Mouse (Mus musculus) left cerebral cortex, postnatal 10 days (tissue): ENCODE data around the gene Fermt3. TPM values are rescaled to one million over a fixed set of nuclear protein-coding genes. Genes with fewer than 3 reads are reported as not detected.

Source experiments
- DNase-seq, 2 experiments: peaks; one replicate each; pipeline ENCODE4 v3.0.0; 2021 to 2022; ENCODE audit warnings: low spot score in 2 of 2, mixed read lengths in 1 of 2; ENCODE audit errors: extremely low spot score in 1 of 2
- intact Hi-C: fragments of 180-260 bp; cut with DNase I; formaldehyde crosslinking; loops from one replicate; pipeline ENCODE4 v1.15.1; 2025
- total RNA-seq, 2 experiments: library from RNA; stranded (reverse); gene quantifications; 2 replicates each; pipeline ENCODE4 v1.2.3; 2021

Gene Fermt3
- total RNA-seq, 2 experiments from 2014 or later, result 3.7 to 5.5 TPM

GRCm38 (mm10) chr19:6952712-6953037 lies 66.6 kb downstream of the Fermt3 start:
- intact Hi-C loops, result no loop called here

GRCm38 (mm10) chr19:6951994-6952711 lies 67.1 kb downstream of the Fermt3 start:
- intact Hi-C loops, result no loop called here

More at GRCm38 (mm10) chr19:6952712-6953037, 66.6 kb downstream of the Fermt3 start:
- peak in 1 of 2 experiments; percentile 72 for DNase-seq

GRCm38 (mm10) chr19:6951381-6951968 lies 67.8 kb downstream of the Fermt3 start:
- peak; percentile 93 to 95 for DNase-seq
- intact Hi-C loops, result no loop called here

More at GRCm38 (mm10) chr19:6951994-6952711, 67.1 kb downstream of the Fermt3 start:
- DNase-seq, result peak; percentile 71 to 88

GRCm38 (mm10) chr19:6950613-6951153 lies 68.6 kb downstream of the Fermt3 start:
- intact Hi-C loops, result no loop called here
- peak; percentile 46 to 68 for DNase-seq

GRCm38 (mm10) chr19:6949951-6950350 lies 69.3 kb downstream of the Fermt3 start:
- no peak for DNase-seq
- intact Hi-C loops, result no loop called here

- peak in 1 of 2 experiments; percentile 14 for DNase-seq
- intact Hi-C loops, result no loop called here
These were observed 69.7 kb downstream of the Fermt3 start for GRCm38 (mm10) chr19:6949532-6949931.

Other genes with a start within 250 kb of the Fermt3 start
- 10 to 100 TPM; 25.7 to 31.1 TPM for gene Rps6ka4, start 178.8 kb downstream of the Fermt3 start, total RNA-seq
- gene Ccdc88b, start 161.3 kb downstream of the Fermt3 start, total RNA-seq, result 1 to 10 TPM; 1.3 TPM
- gene Trmt112, start 109.8 kb downstream of the Fermt3 start, total RNA-seq, result 10 to 100 TPM; 42.5 to 49.6 TPM
- gene Prdx5, start 109.4 kb downstream of the Fermt3 start, total RNA-seq, result 100 to 1,000 TPM; 280 to 318 TPM
- gene Esrra, start 97.7 kb downstream of the Fermt3 start, total RNA-seq, result 10 to 100 TPM; 41.4 to 43.5 TPM
- gene Catsperz, start 94.1 kb downstream of the Fermt3 start, total RNA-seq, result 10 to 100 TPM; 14.0 to 20.6 TPM
- gene Kcnk4, start 85.0 kb downstream of the Fermt3 start, total RNA-seq, result 10 to 100 TPM; 36.6 to 38.1 TPM
- gene Bad, start 77.6 kb downstream of the Fermt3 start, total RNA-seq, result 10 to 100 TPM; 40.4 to 42.8 TPM
- 10 to 100 TPM; 78.7 to 79.5 TPM for gene Gpr137, start 77.0 kb downstream of the Fermt3 start, total RNA-seq
- 10 to 100 TPM; 97.2 to 98.4 TPM for gene Ppp1r14b, start 44.5 kb downstream of the Fermt3 start, total RNA-seq
- gene Plcb3, start 43.0 kb downstream of the Fermt3 start, total RNA-seq, result 10 to 100 TPM; 11.2 to 11.6 TPM
- 10 to 100 TPM; 65.3 to 65.5 TPM for gene Fkbp2, start 39.0 kb downstream of the Fermt3 start, total RNA-seq
- gene Vegfb, start 31.8 kb downstream of the Fermt3 start, total RNA-seq, result 10 to 100 TPM; 72.6 to 72.8 TPM
- 10 to 100 TPM; 15.8 to 19.4 TPM for gene Dnajc4, start 26.9 kb downstream of the Fermt3 start, total RNA-seq
- gene Nudt22, start 23.4 kb downstream of the Fermt3 start, total RNA-seq, result 1 to 10 TPM; 9.2 to 9.5 TPM
- gene Trpt1, start 23.3 kb downstream of the Fermt3 start, total RNA-seq, result 10 to 100 TPM; 20.2 to 20.8 TPM
- 100 to 1,000 TPM; 136 TPM for gene Stip1, start 20.5 kb upstream of the Fermt3 start, total RNA-seq
- 1 to 10 TPM; 8.0 to 8.9 TPM for gene Macrod1, start 37.3 kb upstream of the Fermt3 start, total RNA-seq
- 10 to 100 TPM; 23.0 to 26.0 TPM for gene Flrt1, start 86.3 kb upstream of the Fermt3 start, total RNA-seq
- 100 to 1,000 TPM; 222 to 235 TPM for gene Otub1, start 186.8 kb upstream of the Fermt3 start, total RNA-seq
- 100 to 1,000 TPM; 855 to 924 TPM for gene Cox8a, start 198.1 kb upstream of the Fermt3 start, total RNA-seq
- gene Naa40, start 221.7 kb upstream of the Fermt3 start, total RNA-seq, result 10 to 100 TPM; 40.6 to 41.5 TPM
- gene Rcor2, start 247.9 kb upstream of the Fermt3 start, total RNA-seq, result 10 to 100 TPM; 16.0 to 18.7 TPM